8 mouse cellular contexts compared by ENCODE assay signal in the genomic region with DNA sequence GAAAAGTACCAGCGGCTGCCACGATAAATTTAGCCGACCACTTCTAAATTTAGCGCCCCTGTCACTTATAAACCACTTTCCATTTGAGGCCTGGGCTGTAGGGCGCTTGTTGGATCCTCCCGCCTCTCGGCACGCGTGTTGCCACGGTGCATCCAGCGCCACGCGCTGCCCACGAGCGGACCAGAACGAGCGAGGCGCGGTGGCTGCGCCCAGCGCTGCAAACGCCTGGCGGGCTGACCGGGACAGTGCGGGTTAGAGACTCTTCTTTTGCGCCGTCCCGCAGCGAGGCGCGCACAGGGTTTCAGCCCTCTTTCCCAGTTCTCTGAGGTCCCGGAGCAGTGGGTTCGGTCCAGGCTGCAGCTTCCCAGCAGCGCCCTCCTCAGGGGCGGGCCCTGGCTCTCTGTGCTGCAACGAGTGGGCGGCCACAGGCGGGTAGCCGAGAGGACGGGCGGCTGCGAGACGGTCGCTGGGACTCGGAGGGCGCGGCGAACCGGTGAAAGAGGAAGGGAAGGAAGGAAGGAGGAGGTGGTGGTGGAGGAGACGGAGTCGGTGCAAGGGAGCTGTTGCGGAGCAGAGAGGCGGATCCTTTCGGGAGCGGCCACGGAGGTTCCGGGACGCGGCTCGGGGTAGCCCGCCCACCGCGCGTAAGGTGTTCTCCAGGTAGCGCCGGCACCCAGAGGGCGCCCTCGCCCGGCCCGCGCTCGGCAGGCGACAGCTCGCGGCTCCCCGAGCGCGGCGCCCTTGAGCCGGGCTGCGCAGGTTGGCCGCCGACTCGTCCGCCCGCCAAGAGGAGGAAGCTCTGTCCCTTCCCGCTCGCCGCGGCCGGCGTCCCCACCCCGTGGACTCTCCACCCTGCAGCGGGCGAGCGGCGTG. TPM values are rescaled to one million over a fixed set of nuclear protein-coding genes. Genes with fewer than 3 reads are reported as not detected.
DNase-seq lines count a peak whose midpoint lies in the region.

No protein-coding gene starts in this region.

- H3K36me3 ChIP-seq in macrophage (ENCODE audit: inconsistent target) = no peaks in the 10 kb centered on the region

- H3K79me2 ChIP-seq in macrophage (ENCODE audit: inconsistent target) = peaks cover 39% of the 10 kb centered on the region

- DNase-seq in Muller cell, postnatal 12 days (ENCODE audit: inconsistent ontology term) = peak; percentile 92
- peak; percentile 86 to 90 for DNase-seq in cerebellum, postnatal 36 days
- peak; percentile 76 for DNase-seq in gastrocnemius, postnatal 10 days
- DNase-seq in induced T-regulatory cell, adult 2 months (ENCODE audit: low read depth) = peak; percentile 90
- peak; percentile 63 to 72 for DNase-seq in left cerebral cortex, adult 8-10 months (ENCODE audit: low spot score in 2 of 2)
- DNase-seq in retina, postnatal 1 day = peak; percentile 78
- DNase-seq in thymus, postnatal 4 days = peak; percentile 91

- under 1% methylated on average over 89 of the region's 97 CpGs for WGBS in macrophage (ENCODE audit: missing documents)

- H3K4me3 ChIP-seq in macrophage (ENCODE audit: inconsistent target) = 0 out of 2 replicates have a peak overlapping the region, but pooled peaks have one; percentile 3

- H3K27ac ChIP-seq in macrophage = no peak overlapping the region

RNA-seq across cellular contexts. Expression of a gene that starts 0.5 kb away (rescaled TPM):
- 10 to 100 TPM in 1 of 2 experiments, 1 to 10 TPM in 1; 9.5 to 10.3 TPM for total RNA-seq in gastrocnemius, postnatal 10 days (2021)
- total RNA-seq in left cerebral cortex, adult 8-10 months (2022) = 10 to 100 TPM; 44.2 to 58.0 (median 49.3) TPM
- 100 to 1,000 TPM in 3 of 26 experiments, 10 to 100 TPM in 23; 16.6 to 274 (median 35.8) TPM for total RNA-seq in macrophage (2018; cell fraction: chromatin; rRNA removed)
- total RNA-seq in macrophage (2018; cell fraction: cytosol; rRNA removed) = 10 to 100 TPM in 2 of 26 experiments, 1 to 10 TPM in 24; 3.2 to 20.8 (median 5.8) TPM
- 100 to 1,000 TPM in 2 of 26 experiments, 10 to 100 TPM in 24; 10.1 to 158 (median 19.9) TPM for total RNA-seq in macrophage (2018; cell fraction: nucleus; rRNA removed)
- polyA plus RNA-seq in macrophage (2018) = 3.9 to 8.3 TPM (median 6.0 TPM) in 3 replicates

RNA-seq across cellular contexts. Expression of a gene that starts 26.3 kb away (rescaled TPM):
- 10 to 100 TPM; 13.6 to 13.9 TPM for total RNA-seq in gastrocnemius, postnatal 10 days (2021)
- 10 to 100 TPM; 24.3 to 28.5 (median 26.6) TPM for total RNA-seq in left cerebral cortex, adult 8-10 months (2022)
- 10 to 100 TPM; 15.7 to 50.8 (median 38.1) TPM for total RNA-seq in macrophage (2018; cell fraction: chromatin; rRNA removed)
- total RNA-seq in macrophage (2018; cell fraction: cytosol; rRNA removed) = 10 to 100 TPM; 14.3 to 21.9 (median 18.0) TPM
- total RNA-seq in macrophage (2018; cell fraction: nucleus; rRNA removed) = 10 to 100 TPM; 10.2 to 34.4 (median 20.5) TPM
- polyA plus RNA-seq in macrophage (2018) = 9.7 to 17.6 TPM (median 16.0 TPM) in 3 replicates

Comparison
In these comparisons a context has a peak if more than half of its experiments do, and no peak if none do; other contexts are left out.
1. RNA of a gene that starts 0.5 kb away (total RNA-seq): 44.2 to 58.0 TPM in left cerebral cortex, adult 8-10 months; 9.5 to 10.3 TPM in gastrocnemius, postnatal 10 days; every median in the first group is over 4 times any median in the second.
2. Peak in every context shown above with its lines, with median percentiles within 50 percentile points of each other: DNase-seq.